Mouse (Mus musculus) cerebral cortex, adult 2 months (tissue): ENCODE measurements around the gene Alkbh4.

Experiments
- WGBS: fragments of 180-500 bp; shearing (Covaris S2); methylation state at CpG from one replicate; pipeline ENCODE4 v1.1.7; 2018; 5-methylcytosine and 5-hydroxymethylcytosine counted together

Alkbh4 gene

DNA sequence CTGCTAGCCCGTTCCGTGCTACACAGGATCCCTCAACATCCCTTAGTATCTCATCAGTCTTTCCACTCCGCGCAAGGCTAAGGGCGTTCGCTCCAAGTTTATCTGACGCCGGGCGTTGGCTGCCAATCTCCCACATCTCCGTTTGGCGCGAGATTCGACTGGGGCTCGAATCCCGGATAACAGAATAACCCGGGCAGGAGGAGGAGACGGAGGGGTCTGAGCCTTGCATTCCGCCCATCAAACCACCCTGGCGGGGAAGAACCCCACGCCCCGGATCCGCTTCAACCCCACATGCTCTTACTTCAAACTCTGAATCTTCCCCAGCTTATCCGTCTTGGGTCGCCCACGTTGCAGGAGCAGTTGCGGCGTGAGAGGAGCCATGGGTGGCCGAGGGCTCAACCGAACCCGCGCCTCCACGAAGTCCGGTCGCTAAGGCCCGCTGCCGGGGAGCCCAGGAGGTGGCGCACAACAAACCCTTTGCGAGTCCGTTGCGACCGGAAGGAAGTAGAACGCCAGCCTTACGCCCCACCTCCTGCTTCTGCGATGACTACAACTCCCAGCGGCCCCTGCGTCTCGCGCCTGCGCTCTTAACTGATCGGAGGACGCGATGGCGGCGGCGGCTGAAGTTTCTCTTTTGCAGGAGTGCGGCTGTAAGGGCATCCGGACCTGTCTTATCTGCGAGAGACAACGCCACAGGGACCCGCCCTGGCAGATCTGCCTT, at the start of gene Alkbh4, which contains the start of gene Lrwd1:
TSS of gene Alkbh4 (plus strand) at position 576 of the 721 bp plus-strand sequence.
TSS of gene Lrwd1 (minus strand) at position 504 of the 721 bp plus-strand sequence.
- under 1% methylated on average over 60 of the region's 60 CpGs for WGBS

- WGBS, result 91% methylated on average over 8 of the region's 8 CpGs
Observed at GRCm38 (mm10) chr5:136086290-136086689, 49.7 kb upstream of the Alkbh4 start.

DNA sequence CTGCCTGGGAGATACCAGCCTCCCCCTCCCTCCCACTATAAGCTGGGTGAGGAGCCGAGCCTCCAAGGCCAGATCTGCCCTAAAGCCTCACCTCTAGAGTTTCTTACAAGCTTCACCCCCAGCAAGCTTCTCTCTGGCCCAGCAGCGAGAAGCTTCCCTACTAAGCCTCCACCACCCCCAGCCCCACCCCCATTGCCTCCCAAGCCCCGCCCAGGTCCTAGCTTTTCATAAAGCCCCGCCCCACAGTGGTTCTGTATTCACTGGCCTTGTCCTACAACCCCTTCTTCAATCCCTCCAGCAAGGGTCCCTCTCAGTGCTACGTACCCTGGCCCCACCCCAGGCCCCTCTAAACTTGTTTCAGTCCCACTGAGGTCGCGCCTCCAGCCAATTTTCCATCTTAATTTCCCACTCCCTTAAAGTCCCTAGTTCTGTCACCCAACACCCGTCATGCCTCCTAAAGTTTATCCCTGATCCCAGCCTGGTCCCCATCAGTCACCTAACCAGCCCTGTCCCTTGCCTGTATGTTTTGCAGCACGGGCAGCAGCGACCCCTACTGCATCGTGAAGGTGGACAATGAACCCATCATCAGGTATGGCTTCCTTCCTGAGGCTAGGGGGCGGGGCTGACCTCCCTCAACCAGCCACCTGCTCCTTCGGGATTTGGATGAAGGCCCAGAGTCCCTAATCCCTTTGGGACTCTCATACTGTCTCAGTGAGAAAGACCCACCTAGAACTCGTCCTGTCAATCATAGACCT, 46.9 kb upstream of the Alkbh4 start:
- WGBS, result 36% methylated on average over 14 of the region's 14 CpGs

- 76% methylated on average over 5 of the region's 5 CpGs for WGBS
Observed at GRCm38 (mm10) chr5:136091927-136092326, 44.0 kb upstream of the Alkbh4 start.

GRCm38 (mm10) chr5:136094249-136095010, 41.5 kb upstream of the Alkbh4 start:
- WGBS, result 35% methylated on average over 8 of the region's 8 CpGs

DNA sequence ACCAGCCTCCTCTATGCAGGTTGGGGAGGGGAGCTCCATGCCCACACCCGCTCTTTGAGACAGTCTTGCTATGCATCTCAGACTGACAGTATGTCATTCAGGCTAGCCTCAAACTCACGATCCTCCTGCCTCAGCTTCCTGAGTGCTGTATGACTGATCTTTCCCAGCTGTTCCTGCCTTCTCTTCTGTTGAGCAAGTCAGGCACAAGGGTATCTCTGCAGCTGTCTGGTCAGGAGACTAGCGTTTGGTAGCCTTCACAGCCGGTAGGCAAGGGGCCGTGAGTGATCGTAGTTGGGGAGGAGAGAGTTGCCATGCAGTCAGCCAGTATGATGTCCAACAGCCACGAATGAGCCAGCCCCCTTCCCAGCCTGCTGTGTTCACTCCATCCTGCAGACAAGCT, 40.9 kb upstream of the Alkbh4 start:
- WGBS, result 75% methylated on average over 7 of the region's 7 CpGs

- WGBS, result 88% methylated on average over 10 of the region's 10 CpGs
Observed at GRCm38 (mm10) chr5:136098536-136098935, 37.4 kb upstream of the Alkbh4 start.

GRCm38 (mm10) chr5:136102099-136102820, 33.7 kb upstream of the Alkbh4 start:
- WGBS, result 6% methylated on average over 41 of the region's 41 CpGs

DNA sequence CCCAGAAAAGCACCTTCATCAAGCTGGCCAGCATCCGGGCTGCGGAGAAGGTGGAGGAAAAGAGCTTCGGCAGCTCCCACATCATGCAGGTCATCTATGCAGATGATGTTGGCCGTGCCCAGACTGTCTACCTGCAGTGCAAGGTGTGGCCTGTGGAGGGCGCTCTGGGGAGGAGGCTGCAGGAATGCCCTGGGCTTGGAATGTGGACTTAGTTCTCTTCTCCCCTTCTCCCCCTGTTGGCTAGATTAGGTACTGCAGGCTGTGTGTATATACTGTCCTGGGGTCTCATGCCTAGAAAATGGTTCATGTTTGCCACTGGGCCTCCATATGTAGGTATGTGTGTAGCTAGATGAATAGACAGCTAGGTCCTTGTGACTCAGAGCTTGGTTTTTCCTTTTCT, 31.4 kb upstream of the Alkbh4 start:
- WGBS, result 83% methylated on average over 5 of the region's 5 CpGs

- 68% methylated on average over 2 of the region's 2 CpGs for WGBS
Observed at GRCm38 (mm10) chr5:136108486-136108885, 27.5 kb upstream of the Alkbh4 start.

DNA sequence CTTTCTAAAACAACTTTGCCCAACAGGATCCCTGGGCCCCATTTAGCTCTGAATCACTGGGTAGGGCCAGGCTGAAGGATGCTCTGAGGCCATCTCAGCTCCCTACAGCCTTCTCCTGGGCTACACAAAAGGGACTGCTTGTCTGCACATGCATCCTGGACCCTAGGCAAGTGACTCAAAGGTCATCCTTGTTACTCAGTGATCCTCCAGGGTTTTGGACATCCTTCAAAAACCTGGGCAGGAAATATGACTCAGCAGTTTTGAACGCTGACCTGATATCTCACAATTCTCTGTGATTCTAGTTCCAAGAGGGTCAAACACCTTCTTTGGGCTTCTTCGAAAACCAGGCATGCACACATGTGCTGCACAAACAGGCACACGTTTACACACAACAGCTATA, 26.9 kb upstream of the Alkbh4 start:
- WGBS, result 80% methylated on average over 3 of the region's 3 CpGs

DNA sequence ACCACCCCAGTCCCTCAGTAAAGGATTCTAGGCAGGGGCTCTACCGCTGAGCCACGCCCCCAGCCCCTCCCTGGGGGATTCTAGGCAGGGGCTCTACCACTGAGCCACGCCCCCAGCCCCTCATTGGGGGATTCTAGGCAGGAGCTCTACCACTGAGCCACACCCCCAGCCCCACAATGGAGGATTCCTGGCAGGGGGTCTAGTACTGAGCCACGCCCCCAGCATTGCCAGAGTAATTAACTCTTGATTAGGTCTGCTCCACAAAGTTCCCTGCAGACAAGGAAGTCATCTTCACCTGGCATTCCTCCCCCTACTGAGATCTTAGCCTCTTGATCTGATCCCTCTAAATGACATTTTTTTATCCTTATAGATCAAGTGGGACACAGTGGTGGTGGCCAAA, 22.4 kb upstream of the Alkbh4 start:
- 52% methylated on average over 4 of the region's 4 CpGs for WGBS

DNA sequence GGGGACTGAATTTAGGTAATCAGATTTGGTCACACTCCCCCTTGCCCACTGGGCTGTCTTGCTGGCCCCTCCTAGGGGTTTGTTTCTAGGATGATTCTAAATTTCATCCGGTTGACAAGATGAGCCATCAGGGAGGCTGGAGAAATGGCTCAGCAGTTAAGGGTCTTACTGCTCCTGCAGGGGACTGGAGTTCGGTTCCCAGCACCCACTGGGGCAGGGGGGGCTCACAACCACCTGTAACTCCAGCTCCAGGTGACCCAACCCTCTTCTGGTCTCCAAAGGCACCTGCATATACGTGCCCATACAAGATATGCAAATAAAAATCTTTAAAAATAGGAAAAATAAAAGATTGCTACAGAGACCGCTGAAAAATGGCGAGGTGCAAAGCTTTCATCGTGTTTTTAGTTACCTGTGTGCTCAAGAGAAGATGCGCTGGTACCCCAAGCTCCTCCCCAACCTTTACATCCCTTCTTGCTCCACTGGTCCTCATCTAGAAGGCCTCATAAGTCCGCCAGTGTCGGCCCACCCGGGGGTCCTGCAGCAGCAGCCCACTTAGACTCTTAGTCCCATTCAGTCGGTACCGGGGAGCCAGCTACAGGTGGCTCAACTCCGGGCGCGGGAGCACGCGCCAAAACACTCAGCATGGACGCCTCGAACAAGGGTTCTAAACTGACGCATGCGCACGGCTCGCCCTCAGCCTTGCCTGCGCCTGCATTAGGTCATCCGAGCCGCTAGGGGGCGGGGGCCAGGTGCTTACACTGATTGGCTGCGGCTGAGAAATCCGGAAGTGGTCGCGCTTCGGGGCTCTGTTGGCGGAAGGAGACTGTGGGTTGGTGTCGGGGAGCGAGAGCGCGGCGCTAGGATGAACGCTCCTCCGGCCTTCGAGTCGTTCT, 19.8 kb upstream of the Alkbh4 start, which contains the start of gene Polr2j:
TSS of gene Polr2j (plus strand) at position 741 of the 893 bp plus-strand sequence.
- WGBS, result 3% methylated on average over 42 of the region's 42 CpGs

- WGBS, result under 1% methylated on average over 22 of the region's 22 CpGs
Observed at GRCm38 (mm10) chr5:136116784-136117112, 19.2 kb upstream of the Alkbh4 start.

DNA sequence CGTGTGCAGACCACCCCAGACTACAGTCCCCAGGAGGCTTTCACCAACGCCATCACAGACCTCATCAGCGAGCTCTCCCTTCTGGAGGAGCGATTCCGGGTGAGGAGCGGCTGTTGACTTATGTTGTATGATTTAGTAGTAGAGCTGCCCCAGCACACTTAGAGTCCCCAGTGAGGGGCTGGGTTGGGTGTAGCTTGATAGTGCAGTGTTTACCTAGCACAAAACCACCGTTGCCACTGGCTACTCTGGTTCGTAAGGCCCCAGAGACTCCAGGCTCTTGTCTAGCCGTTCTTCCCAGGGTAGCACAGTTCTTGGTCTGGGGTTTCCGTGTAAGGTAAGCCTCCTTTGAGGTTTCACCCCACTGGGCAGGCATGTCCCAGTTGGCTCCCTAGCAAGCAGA, 13.8 kb upstream of the Alkbh4 start:
- WGBS, result 87% methylated on average over 10 of the region's 10 CpGs

GRCm38 (mm10) chr5:136136292-136136990, 495 bp downstream of the Alkbh4 start:
- 5% methylated on average over 20 of the region's 20 CpGs for WGBS

DNA sequence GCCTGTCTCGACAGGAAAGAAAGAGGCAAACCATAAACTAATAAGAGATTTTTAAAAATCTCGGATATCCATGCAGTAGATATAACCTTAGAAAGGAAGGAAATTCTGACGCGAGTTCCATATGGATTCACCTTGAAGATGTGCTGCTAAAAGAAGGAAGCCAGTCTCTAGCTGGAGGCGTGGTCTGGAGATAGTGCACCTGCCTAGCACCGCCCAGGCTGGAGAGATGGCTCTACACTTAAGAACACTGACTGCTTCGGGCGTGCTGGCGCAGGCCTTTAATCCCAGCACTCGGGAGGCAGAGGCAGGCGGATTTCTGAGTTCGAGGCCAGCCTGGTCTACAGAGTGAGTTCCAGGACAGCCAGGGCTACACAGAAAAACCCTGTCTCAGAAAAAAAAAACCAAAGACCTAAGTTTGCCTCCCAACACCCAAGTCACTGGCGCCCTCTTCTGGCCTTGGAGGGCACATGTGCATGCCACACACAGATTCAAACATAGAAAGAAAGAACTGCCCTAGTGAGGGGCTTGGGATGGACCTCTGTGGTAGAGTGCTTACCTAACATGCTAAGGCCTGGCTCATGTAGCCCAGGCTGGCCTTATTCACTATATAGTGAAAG, 1.8 kb downstream of the Alkbh4 start:
- WGBS, result 71% methylated on average over 13 of the region's 13 CpGs

GRCm38 (mm10) chr5:136139393-136139792, 3.4 kb downstream of the Alkbh4 start:
- 90% methylated on average over 13 of the region's 13 CpGs for WGBS

DNA sequence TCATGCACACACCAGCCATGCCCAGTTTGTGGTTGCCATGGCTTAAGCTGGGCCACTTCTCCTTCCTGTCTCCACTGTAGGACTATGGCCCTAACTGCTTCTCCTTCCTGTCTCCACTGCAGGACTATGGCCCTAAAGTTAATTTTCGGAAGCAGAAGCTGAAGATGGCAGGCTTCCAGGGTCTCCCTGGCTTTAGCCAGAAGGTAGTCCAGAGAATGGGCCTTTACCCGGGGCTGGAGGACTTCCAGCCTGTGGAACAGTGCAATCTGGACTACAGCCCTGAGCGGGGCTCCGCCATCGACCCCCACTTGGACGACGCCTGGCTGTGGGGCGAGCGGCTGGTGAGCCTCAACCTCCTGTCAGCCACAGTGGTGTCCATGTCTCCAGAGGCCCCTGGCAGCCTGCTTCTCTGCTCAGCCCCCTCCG, 4.1 kb downstream of the Alkbh4 start:
- 72% methylated on average over 10 of the region's 10 CpGs for WGBS

- 86% methylated on average over 5 of the region's 5 CpGs for WGBS
Observed at GRCm38 (mm10) chr5:136142746-136143145, 6.8 kb downstream of the Alkbh4 start.
